In the genomic region with DNA sequence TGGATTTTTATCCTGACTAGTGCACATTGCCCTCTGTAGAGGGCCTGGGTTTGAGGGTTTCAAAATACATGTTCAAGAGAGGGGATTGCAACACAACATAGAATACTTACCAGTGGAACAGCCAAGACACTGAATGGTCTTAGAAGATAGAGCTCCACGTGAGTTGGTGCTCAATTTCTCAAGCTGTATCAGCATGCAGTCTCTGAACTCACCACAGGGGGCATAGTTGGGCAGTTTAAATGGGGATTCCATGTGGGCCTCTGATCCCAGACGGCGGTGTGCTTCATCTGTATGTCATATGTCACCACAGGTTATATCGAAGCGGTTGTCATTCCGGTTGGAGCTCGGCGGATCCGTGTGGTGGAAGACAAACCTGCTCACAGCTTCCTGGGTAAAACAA, we compare ENCODE assay signal across 8 mouse cellular contexts.
A peak's percentile ranks its signal among the peaks of the same experiment; 100 is the strongest.
DNase-seq lines count a peak whose midpoint lies in the region; ATAC-seq and TF ChIP-seq lines count a peak whose summit lies in the region.
"Had no signal": no experiment of that assay in that cellular context is flagged by ENCODE, and none has a peak within 500 bp of the region (broad histone marks: within the 10 kb centered on the region; RNA-seq: fewer than 3 reads in every experiment).

No protein-coding gene starts in this region.

- no peaks in the 10 kb centered on the region for H3K9me3 ChIP-seq in kidney, postnatal 0 days (replicated peaks; ENCODE audit: low read length)
- no peaks in the 10 kb centered on the region for H3K9me3 ChIP-seq in E14TG2a.4 (ENCODE audit: low read length)
- H3K9me3 ChIP-seq in liver, postnatal 0 days (ENCODE audit: low read length) = no peaks in the 10 kb centered on the region

- DNase-seq in kidney, postnatal 0 days (ENCODE audit: low spot score) = peak; percentile 36
- DNase-seq in kidney, adult 11 months = no peak
- peak; percentile 37 for DNase-seq in A20 (ENCODE audit: low read depth, low spot score)
- peak; percentile 36 for DNase-seq in liver, postnatal 0 days

- ATAC-seq in kidney, postnatal 0 days (replicated peaks; ENCODE audit: low FRiP score, low read depth) = no peak
- no peak for ATAC-seq in liver, postnatal 0 days
- ATAC-seq in erythroid progenitor cell, adult 5-6 weeks (replicated peaks; ENCODE audit: low FRiP score, poor library complexity, severe bottlenecking) = no peak

- no peak overlapping the region for H3K9ac ChIP-seq in kidney, postnatal 0 days (ENCODE audit: low read depth, low read length)
- no peak overlapping the region for H3K9ac ChIP-seq in liver, postnatal 0 days (replicated peaks)

- TF ChIP-seq CTCF in kidney, postnatal 0 days (IDR thresholded peaks at IDR 0.05; ENCODE audit: low read depth) = peak; percentile 64
- peak; percentile 51 for TF ChIP-seq CTCF in E14TG2a.4 (conservative IDR thresholded peaks at IDR 0.05; ENCODE audit: low read length)
- TF ChIP-seq CTCF in cortical plate, adult 2 months (IDR thresholded peaks at IDR 0.05; ENCODE audit: extremely low read depth, insufficient read depth, low read length) = peak; percentile 44; the same call in 1 of the 2 replicates
- TF ChIP-seq CTCF in liver, postnatal 0 days (IDR thresholded peaks at IDR 0.05; ENCODE audit: low read depth) = peak; percentile 56

- no peak overlapping the region for H3K4me2 ChIP-seq in kidney, postnatal 0 days (ENCODE audit: low read length)
- no peak overlapping the region for H3K4me2 ChIP-seq in liver, postnatal 0 days (ENCODE audit: low read depth, low read length)

- 86% methylated on average over 9 of the region's 9 CpGs for WGBS in kidney, postnatal 0 days
- 80% methylated on average over 9 of the region's 9 CpGs for WGBS in liver, postnatal 0 days (ENCODE audit: insufficient replicate concordance)

- TF ChIP-seq POLR2A in cortical plate, adult 2 months (IDR thresholded peaks at IDR 0.05; ENCODE audit: extremely low read depth, insufficient read depth, low read length) = no peak

- H3K4me1 ChIP-seq in kidney, postnatal 0 days (replicated peaks; ENCODE audit: insufficient read depth, low read length) = no peaks in the 10 kb centered on the region
- H3K4me1 ChIP-seq in E14TG2a.4 (replicated peaks; ENCODE audit: low read depth, low read length) = no peaks in the 10 kb centered on the region
- peaks cover 4% of the 10 kb centered on the region for H3K4me1 ChIP-seq in cortical plate, adult 2 months (ENCODE audit: control insufficient read depth, insufficient read depth, low read length)
- H3K4me1 ChIP-seq in liver, postnatal 0 days (ENCODE audit: insufficient read depth) = no peaks in the 10 kb centered on the region

- H3K27ac ChIP-seq in kidney, postnatal 0 days = no peak overlapping the region
- no peak overlapping the region for H3K27ac ChIP-seq in cortical plate, adult 2 months (ENCODE audit: insufficient read depth, low read length)
- H3K27ac ChIP-seq in liver, postnatal 0 days (ENCODE audit: low read depth) = no peak overlapping the region

- H3K4me3 ChIP-seq in kidney, postnatal 0 days (replicated peaks; ENCODE audit: low read depth, low read length) = no peak overlapping the region
- H3K4me3 ChIP-seq in E14TG2a.4 (replicated peaks; ENCODE audit: low read length) = no peak overlapping the region
- no peak overlapping the region for H3K4me3 ChIP-seq in cortical plate, adult 2 months (ENCODE audit: insufficient read depth, low read length)
- H3K4me3 ChIP-seq in liver, postnatal 0 days (ENCODE audit: low read depth, low read length) = no peak overlapping the region
- H3K4me3 ChIP-seq: myocyte had no signal

- no peaks in the 10 kb centered on the region for H3K36me3 ChIP-seq in kidney, postnatal 0 days (ENCODE audit: insufficient read depth, low read length)
- no peaks in the 10 kb centered on the region for H3K36me3 ChIP-seq in E14TG2a.4 (ENCODE audit: insufficient read depth, low read length)
- H3K36me3 ChIP-seq in liver, postnatal 0 days (replicated peaks; ENCODE audit: insufficient read depth, low read length) = no peaks in the 10 kb centered on the region

- TF ChIP-seq EP300 in liver, postnatal 0 days (IDR thresholded peaks at IDR 0.05; ENCODE audit: low read depth) = no peak

- H3K27me3 ChIP-seq in kidney, postnatal 0 days (ENCODE audit: insufficient read depth, low read length) = no peaks in the 10 kb centered on the region
- peaks cover 7% of the 10 kb centered on the region; the same call in 1 of the 2 replicates for H3K27me3 ChIP-seq in E14TG2a.4 (ENCODE audit: insufficient read depth, low read length)
- H3K27me3 ChIP-seq in liver, postnatal 0 days (ENCODE audit: insufficient read depth, low read length) = no peaks in the 10 kb centered on the region
